Mouse (Mus musculus): ENCODE measurements around the gene Mylpf.

DNA sequence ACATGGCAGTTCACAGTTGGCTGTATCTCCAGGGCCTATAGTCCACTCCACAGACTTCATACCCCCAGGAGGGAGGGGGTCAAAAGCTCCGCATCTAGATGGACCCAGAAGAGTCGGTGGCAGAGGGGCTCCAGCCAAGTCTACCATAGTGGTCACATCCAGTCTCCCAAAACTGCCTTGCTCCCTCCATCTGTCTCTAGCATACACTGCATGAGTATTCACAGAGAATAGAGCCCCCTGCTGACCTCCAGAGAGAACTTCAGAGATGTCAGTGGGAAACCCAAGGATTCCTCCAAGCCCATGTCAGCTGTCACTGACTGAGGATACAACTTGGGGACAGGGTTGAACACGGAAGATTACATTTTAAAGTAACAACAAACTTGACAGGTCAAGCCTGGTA lies 23.1 kb upstream of the Mylpf start:
- TF ChIP-seq POLR2A (IDR thresholded peaks at IDR 0.05; ENCODE audit: extremely low read depth, insufficient read depth, low read length) (no peak), CTCF (IDR thresholded peaks at IDR 0.05; ENCODE audit: extremely low read depth, insufficient read depth, low read length) (peak; percentile 51)
